Mouse (Mus musculus) stomach, postnatal 0 days (tissue): ENCODE data around the gene Foxj1.

Experiments
- CTCF ChIP-seq: IDR thresholded peaks from 2 replicates; pipeline ENCODE4 v1.5.1; 2016; ENCODE audit warnings: antibody characterized with exemption, low read depth, mild to moderate bottlenecking, moderate library complexity
- EP300 ChIP-seq: optimal IDR thresholded peaks from 2 replicates; pipeline ENCODE3; 2016; ENCODE audit warnings: antibody characterized with exemption

DNA sequence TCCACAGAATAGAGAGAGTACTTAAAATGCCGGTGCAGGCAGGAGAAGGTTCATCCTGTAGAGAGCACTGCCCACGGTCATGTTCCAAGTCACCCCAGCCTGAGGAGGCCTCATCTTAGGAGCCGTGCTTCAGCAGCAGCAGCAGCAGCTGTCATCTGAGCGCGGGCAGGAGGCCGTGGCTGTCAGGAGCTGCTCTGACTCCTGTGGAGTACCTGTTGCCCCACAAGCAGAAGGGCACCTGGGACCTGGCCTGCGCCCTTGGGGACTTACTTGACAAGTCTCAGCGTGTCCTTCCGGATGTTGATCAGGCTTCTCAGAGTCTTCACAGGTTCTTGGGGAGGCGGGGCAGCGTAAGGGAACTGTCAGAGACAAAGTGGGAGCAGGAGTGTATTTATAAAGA lies 26.8 kb upstream of the Foxj1 start:
- TF ChIP-seq EP300 (no peak), CTCF (no peak)
